Mouse (Mus musculus) kidney, adult 11 months (tissue): ENCODE results near the gene Fam24b.

Experiments used
- DNase-seq: peaks from one replicate; pipeline ENCODE4 v3.0.0; 2022

Fam24b gene

DNA sequence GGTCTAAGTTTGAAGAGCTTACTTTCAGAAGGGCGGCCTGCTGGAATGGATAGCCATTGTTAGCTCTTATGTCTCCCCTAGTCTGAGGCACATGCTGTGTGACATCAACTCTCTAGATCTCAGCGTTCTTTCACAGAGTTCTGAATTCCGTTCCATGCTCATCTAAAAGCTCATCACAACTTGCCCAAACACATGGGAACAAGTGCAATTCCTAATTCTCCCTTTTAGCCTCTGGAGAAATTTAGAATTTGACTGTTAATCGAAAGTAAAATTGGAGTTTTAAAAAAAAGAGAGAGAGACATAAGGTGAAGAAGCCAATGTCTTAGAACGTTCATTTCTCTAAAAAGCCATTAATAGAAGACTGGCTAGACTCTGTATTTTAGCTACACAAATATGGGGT is at the start of gene Fam24b:
Gene Fam24b, minus strand, starts transcription at position 101 of the 400 bp plus-strand sequence.
- DNase-seq: no peak

DNA sequence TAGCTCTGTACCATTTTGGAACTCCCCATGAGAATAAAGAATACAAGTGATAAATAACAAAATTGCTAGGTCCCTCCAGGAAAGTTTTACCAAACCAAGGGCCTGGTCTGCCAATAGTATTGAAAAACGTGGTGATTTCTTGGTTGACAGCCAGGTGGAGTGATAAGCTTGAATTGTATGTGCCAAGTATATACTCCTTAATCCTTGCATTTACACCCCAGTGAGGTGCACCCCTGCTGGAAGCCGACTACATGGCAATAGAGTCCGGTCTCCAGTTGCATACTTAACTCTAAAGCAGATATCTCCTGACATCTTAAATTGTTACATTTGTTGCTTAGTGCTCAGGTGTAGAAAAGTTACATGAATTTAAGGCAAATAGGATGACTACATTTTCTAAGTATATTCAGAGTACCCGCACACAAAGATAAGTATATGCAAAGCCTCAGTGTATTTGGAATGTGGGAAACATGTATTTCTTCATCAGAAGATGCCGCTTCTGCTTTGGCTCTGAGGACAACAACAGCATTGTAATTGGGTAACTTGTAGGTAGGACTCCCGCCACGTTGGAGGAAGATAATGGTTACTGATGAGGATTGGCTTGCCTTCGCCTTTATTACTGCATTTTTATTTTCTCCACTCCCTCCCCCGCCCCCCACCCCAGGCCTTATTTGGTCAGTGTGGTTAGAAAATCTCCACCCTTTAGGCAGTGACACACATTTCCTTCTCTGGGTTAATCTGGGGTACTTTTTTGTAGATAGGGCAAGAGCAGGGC is 42.8 kb upstream of the Fam24b start:
- no peak for DNase-seq

- no peak for DNase-seq
Observed at GRCm38 (mm10) chr7:131371470-131371860, 42.1 kb upstream of the Fam24b start.

- peak; percentile 91 for DNase-seq
Observed at GRCm38 (mm10) chr7:131370648-131371469, 41.5 kb upstream of the Fam24b start, which contains the start of gene Pstk. Gene Pstk, plus strand, starts transcription at chr7:131371141.

- DNase-seq: no peak
Observed at GRCm38 (mm10) chr7:131364131-131364530, 34.8 kb upstream of the Fam24b start.

- DNase-seq: peak; percentile 96
Observed at GRCm38 (mm10) chr7:131362615-131363300, 33.4 kb upstream of the Fam24b start, which contains the start of gene 2310057M21Rik. Gene 2310057M21Rik, minus strand, starts transcription at chr7:131362759.

- no peak for DNase-seq
Observed at GRCm38 (mm10) chr7:131362269-131362614, 32.9 kb upstream of the Fam24b start.

DNA sequence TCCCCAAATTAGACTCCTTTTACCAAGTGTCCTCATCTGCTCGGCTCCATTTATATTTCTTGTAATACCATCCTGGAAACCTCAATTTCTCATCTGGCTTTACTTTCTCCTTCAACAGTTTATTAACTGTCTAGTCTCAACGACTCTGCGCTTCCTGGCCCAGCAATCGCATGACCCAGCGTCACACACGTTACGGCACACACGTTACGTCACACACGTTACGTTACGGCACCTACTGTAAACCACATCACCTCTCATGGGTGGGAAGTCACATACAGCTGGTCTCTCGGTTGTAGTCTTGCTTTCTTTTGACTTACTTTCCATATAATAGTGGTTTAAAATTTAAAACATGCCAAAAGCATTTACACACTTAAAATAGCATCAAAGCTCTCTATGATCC is 26.8 kb upstream of the Fam24b start:
- no peak for DNase-seq

DNA sequence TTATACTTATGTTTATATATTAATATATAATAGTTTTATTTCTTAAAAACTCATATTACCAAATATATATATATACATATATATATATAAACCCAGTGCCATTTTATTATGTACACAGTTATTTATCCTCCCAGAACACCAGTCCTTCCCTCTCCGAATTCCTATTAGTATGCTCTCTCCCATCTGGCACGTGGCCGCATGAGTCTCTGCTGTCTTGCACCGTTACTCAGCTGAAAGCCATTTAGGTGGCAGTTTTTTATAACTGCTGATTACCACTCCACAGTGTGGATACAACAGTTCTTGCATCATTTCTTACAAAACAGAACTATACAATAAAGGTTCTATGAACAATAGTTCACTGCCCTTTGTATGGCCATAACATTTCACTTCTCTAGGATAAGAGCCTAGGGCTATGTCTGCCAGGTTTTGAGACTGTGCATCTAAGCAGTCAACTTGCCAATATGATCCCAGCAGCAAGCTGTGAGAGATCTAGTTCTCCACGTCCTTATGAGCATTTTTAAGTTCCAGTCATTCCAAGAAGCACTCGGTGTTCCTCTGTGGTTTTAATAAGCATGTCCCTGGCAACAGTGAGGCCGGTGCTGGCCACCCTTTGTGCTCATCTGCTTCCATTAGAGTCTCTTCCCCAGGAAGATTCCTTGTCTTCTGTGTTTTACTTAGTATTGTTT is 16.7 kb upstream of the Fam24b start:
- no peak for DNase-seq

GRCm38 (mm10) chr7:131337502-131338068 is 8.3 kb upstream of the Fam24b start:
- DNase-seq: no peak

DNA sequence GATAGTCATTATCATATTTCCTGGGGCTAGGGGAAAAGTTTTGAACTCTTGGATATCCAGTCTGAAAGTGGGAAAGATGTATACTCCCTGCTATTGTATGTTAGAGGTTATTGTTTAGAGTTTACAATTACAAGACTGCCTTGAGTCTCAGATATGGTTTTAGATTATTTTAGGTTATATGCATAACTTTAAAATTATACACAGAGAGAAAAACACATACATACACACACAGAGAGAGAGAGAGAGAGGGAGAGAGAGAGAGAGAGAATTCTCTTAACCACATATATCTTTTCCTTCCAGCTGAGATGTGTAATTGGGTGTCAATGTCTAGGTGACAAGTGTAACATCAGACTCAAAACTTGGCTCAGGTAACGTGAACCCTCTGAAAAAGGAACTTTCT is 4.2 kb upstream of the Fam24b start, which contains the start of gene Fam24a:
Gene Fam24a, plus strand, starts transcription at position 301 of the 400 bp plus-strand sequence.
- no peak for DNase-seq

- DNase-seq: no peak
Observed at GRCm38 (mm10) chr7:131331688-131332087, 2.4 kb upstream of the Fam24b start.

DNA sequence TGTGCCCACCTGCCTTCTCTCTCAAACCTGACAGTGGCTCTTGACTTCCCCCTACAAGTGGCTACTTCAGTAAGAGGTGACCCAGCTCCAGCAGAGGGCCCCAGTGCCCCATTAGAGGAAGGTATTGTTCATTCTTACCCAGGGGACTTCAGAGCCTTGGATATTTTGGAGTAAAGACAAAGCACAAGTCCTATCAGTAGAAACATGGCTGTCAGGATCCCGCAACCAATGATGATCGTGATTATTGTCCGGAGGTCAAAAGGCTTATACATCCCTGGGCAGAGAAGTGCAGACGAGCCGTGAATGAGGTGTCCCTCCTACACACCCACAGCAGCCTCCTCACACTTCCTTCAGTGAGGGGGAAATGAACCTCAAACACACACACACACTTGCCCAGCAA is 2.3 kb downstream of the Fam24b start:
- no peak for DNase-seq

DNA sequence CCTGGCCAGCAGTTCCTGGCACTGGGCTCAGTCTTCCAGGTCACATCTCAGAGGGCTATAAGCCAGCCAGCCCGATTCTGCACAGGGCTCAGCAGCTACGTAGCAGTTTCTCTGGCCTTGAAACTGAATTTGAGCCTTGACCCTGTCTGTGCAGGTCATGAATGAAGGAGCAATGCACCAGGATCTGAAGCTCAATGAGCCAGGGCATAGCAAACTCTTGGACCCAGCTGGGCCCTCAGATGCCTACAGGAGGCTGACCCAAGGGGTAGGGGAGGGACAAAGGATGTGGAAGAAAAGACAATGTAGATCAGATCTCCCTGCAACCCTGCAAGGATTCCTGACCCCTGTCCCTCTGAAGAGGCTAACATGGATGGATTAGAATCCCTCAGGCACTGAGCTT is 7.1 kb downstream of the Fam24b start, which contains the start of gene Cuzd1:
Gene Cuzd1, minus strand, starts transcription at position 101 of the 400 bp plus-strand sequence.
- no peak for DNase-seq

- DNase-seq: no peak
Observed at GRCm38 (mm10) chr7:131318340-131318739, 11.0 kb downstream of the Fam24b start.

- no peak for DNase-seq
Observed at GRCm38 (mm10) chr7:131317587-131317986, 11.7 kb downstream of the Fam24b start.

- DNase-seq: no peak
Observed at GRCm38 (mm10) chr7:131314493-131314892, 14.8 kb downstream of the Fam24b start.

DNA sequence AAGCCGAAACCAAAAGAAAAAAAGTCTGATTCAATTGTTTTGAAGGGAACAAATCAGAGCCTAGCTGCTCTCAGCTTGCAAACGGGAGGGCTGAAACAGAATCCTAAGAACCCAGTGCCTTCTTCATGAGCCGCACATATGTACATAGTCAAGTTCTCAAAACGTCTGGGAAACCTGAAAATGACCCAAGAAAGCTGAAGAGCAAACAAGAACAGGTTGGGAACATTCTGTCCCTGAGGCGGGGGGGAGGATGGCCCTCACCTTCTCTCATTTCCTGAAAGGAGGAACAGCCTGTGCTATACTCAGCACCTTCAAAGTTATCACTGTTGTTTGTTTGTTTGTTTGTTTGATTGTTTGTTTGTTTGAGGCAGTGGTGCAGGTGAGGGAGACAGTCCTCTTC is 22.6 kb downstream of the Fam24b start:
- no peak for DNase-seq

DNA sequence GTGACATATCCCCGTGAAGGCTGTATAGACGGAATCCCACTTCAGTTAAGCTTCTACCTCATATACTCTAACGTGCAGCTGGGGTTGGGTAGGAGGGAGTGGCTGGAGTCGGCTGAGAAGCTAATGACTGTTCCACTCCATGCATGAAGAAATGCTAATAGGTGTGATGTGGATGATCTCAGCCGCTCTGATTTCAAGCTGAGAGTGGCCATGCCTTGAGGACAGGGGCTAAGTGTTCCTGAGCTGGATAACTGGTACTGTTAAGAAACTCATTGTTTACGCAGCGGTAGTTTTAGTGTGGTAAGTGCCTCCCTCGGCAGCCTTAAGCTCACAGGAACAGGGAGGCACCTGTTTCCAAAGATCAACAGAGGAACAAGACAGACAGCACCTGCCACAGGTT is 26.0 kb downstream of the Fam24b start:
- DNase-seq: no peak

- no peak for DNase-seq
Observed at GRCm38 (mm10) chr7:131297151-131297550, 32.2 kb downstream of the Fam24b start.
